Mouse (Mus musculus): ENCODE data around the gene Prph2.

DNA sequence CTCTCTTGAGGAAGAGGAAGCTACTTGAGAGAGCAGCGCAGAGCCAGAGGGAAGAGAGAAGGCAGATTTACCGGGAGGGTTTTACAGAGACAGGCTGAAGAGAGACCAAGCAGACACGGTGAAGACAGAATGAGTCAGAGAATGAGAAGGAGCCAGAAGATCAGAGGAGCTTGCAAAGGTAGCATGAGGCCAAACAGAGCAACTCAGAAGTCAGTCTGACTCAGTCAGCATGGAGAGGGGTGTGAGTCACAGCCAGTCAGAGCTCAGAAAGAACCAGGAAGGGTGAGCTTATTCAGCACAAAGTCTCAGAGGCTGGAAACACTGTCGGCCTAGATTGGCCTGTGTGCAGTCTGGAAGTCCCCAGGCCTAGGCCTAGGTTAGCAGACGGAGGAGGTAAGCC is 22.7 kb downstream of the Prph2 start:
- TF ChIP-seq CTCF (IDR thresholded peaks at IDR 0.05; ENCODE audit: control insufficient read depth, insufficient read depth, insufficient replicate concordance, low read depth, low read length) (no peak), POLR2A (IDR thresholded peaks at IDR 0.05; ENCODE audit: control insufficient read depth, low read depth, low read length) (no peak)

Measured in testis, adult 2 months (tissue).